Comparison of ENCODE assay signal across 18 mouse cellular contexts in the genomic region with DNA sequence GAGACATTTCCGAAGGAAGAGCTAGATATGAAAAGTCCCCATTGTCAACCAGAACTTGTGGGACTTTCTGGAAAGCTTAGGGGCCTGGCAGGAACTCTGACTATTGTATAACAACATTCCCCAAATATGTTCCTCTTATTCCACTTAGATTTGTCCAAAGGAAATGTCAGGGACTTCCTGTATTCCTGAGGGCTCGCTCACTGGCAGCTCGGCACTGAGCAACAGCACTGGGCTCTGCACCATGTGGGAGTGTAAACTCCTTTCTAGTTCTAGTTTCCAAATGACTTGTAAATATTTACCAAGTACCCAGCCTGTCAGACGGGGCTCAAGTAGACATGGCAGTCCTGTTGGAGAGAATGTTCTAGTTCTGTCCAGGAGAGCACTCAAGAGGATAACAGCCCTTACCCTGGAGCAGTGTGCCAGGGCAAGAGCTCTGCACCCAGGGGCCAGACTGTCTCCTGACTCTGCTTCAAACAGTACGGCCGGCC. TPM values are rescaled to one million over a fixed set of nuclear protein-coding genes. Genes with fewer than 3 reads are reported as not detected.
A peak's percentile ranks its signal among the peaks of the same experiment; 100 is the strongest.
DNase-seq lines count a peak whose midpoint lies in the region; ATAC-seq lines count a peak whose summit lies in the region.
"Had no signal": no experiment of that assay in that cellular context is flagged by ENCODE, and none has a peak within 500 bp of the region (broad histone marks: within the 10 kb centered on the region; RNA-seq: fewer than 3 reads in every experiment).

No protein-coding gene starts in this region.

- peak overlapping the region; percentile 62 for H3K27ac ChIP-seq in heart, embryonic 13.5 days (replicated peaks)
- peak overlapping the region; percentile 48 for H3K27ac ChIP-seq in brown adipose tissue, adult 24 weeks (replicated peaks; ENCODE audit: low read depth, low read length)
- peak overlapping the region; percentile 28; the same call in 1 of the 2 replicates for H3K27ac ChIP-seq in intestine, embryonic 15.5 days
- H3K27ac ChIP-seq: embryonic facial prominence, embryonic 10.5 days; forebrain, embryonic 12.5 days; hindbrain, embryonic 10.5 days; limb, embryonic 12.5 days; midbrain, embryonic 15.5 days; neural tube, embryonic 13.5 days had no signal

- H3K27me3 ChIP-seq in heart, embryonic 13.5 days (replicated peaks): no peaks in the 10 kb centered on the region
- no peaks in the 10 kb centered on the region for H3K27me3 ChIP-seq in intestine, embryonic 15.5 days (replicated peaks)
- H3K27me3 ChIP-seq: forebrain, embryonic 12.5 days; limb, embryonic 12.5 days; midbrain, embryonic 15.5 days; neural tube, embryonic 13.5 days had no signal

- 0 out of 2 replicates have a peak, but pooled peaks cover 5% of the 10 kb centered on the region for H3K4me1 ChIP-seq in heart, embryonic 13.5 days
- peaks cover 2% of the 10 kb centered on the region; the same call in 1 of the 2 replicates for H3K4me1 ChIP-seq in brown adipose tissue, adult 24 weeks (ENCODE audit: control insufficient read depth, insufficient read depth, insufficient read length, low read length)
- H3K4me1 ChIP-seq in intestine, embryonic 15.5 days (replicated peaks): no peaks in the 10 kb centered on the region
- H3K4me1 ChIP-seq: embryonic facial prominence, embryonic 10.5 days; forebrain, embryonic 12.5 days; hindbrain, embryonic 10.5 days; limb, embryonic 12.5 days; midbrain, embryonic 15.5 days; neural tube, embryonic 13.5 days had no signal

- no peak overlapping the region for H3K4me3 ChIP-seq in heart, embryonic 13.5 days
- H3K4me3 ChIP-seq in brown adipose tissue, adult 24 weeks (ENCODE audit: insufficient read depth, low read depth, low read length): no peak overlapping the region
- no peak overlapping the region for H3K4me3 ChIP-seq in intestine, embryonic 15.5 days (replicated peaks)
- H3K4me3 ChIP-seq: embryonic facial prominence, embryonic 10.5 days; forebrain, embryonic 12.5 days; hindbrain, embryonic 10.5 days; limb, embryonic 12.5 days; midbrain, embryonic 15.5 days; neural tube, embryonic 13.5 days had no signal

- ATAC-seq in heart, embryonic 13.5 days (ENCODE audit: extremely low read depth, insufficient number of reproducible peaks, low FRiP score, low TSS enrichment): no peak
- ATAC-seq in intestine, embryonic 15.5 days: no peak
- no peak for ATAC-seq in erythroblast, adult 5-6 weeks (replicated peaks; ENCODE audit: low FRiP score, poor library complexity, severe bottlenecking)
- ATAC-seq: CD4-positive, CD25-positive, alpha-beta regulatory T cell, adult 4 months; midbrain, embryonic 15.5 days had no signal

- no peaks in the 10 kb centered on the region for H3K9me3 ChIP-seq in heart, embryonic 13.5 days
- H3K9me3 ChIP-seq in intestine, embryonic 15.5 days: no peaks in the 10 kb centered on the region
- H3K9me3 ChIP-seq: embryonic facial prominence, embryonic 10.5 days; forebrain, embryonic 12.5 days; hindbrain, embryonic 10.5 days; limb, embryonic 12.5 days; midbrain, embryonic 15.5 days; neural tube, embryonic 13.5 days had no signal

- no peak for DNase-seq in heart, postnatal 4 days
- peak; percentile 85 for DNase-seq in lung, postnatal 36 days
- no peak for DNase-seq in cerebellum, adult 9-11 months
- DNase-seq: cerebellum, adult 9-10 months; kidney, adult 18-20 months; right cerebral cortex, adult 18-20 months; thymus, postnatal 25 days had no signal

- peaks cover 100% of the 10 kb centered on the region for H3K36me3 ChIP-seq in heart, embryonic 13.5 days
- peaks cover 57% of the 10 kb centered on the region for H3K36me3 ChIP-seq in intestine, embryonic 15.5 days

- no peak overlapping the region for H3K9ac ChIP-seq in heart, embryonic 13.5 days
- H3K9ac ChIP-seq in intestine, embryonic 15.5 days: no peak overlapping the region
- H3K9ac ChIP-seq: forebrain, embryonic 12.5 days; limb, embryonic 12.5 days; midbrain, embryonic 15.5 days; neural tube, embryonic 13.5 days had no signal

- no peak overlapping the region for H3K4me2 ChIP-seq in heart, embryonic 13.5 days
- no peak overlapping the region for H3K4me2 ChIP-seq in intestine, embryonic 15.5 days (replicated peaks)
- H3K4me2 ChIP-seq: forebrain, embryonic 12.5 days; limb, embryonic 12.5 days; midbrain, embryonic 15.5 days; neural tube, embryonic 13.5 days had no signal

- WGBS in heart, embryonic 13.5 days: 70% methylated on average over 6 of the region's 6 CpGs
- 64% methylated on average over 6 of the region's 6 CpGs for WGBS in intestine, embryonic 15.5 days

RNA-seq across cellular contexts. Expression of a gene that starts 28.4 kb away (rescaled TPM):
- polyA plus RNA-seq in heart, embryonic 13.5 days (2015; fragmentation: Nextera tagmentation; extraction: Ambion mirVana): 4.2 and 6.3 TPM in 2 replicates
- total RNA-seq in heart, postnatal 4 days (2021): 1 to 10 TPM; 4.2 to 5.2 TPM
- polyA plus RNA-seq in brown adipose tissue, adult 24 weeks (2012; ENCODE audit: insufficient read depth, insufficient read length, missing spikeins): 1.9 and 2.4 TPM in 2 replicates
- polyA plus RNA-seq in intestine, embryonic 15.5 days (2015; fragmentation: Nextera tagmentation; extraction: Ambion mirVana): 5.7 and 8.3 TPM in 2 replicates
- not detected in 2 replicates for total RNA-seq in erythroblast, adult 5-6 weeks (2015; ENCODE audit: low replicate concordance)
- 1.4 and 6.4 TPM in 2 replicates for total RNA-seq in erythroblast, adult 5-6 weeks (2017; ENCODE audit: low replicate concordance)

RNA-seq across cellular contexts. Expression of a gene that starts 28.9 kb away (rescaled TPM):
- 58.4 and 59.9 TPM in 2 replicates for polyA plus RNA-seq in heart, embryonic 13.5 days (2015; fragmentation: Nextera tagmentation; extraction: Ambion mirVana)
- total RNA-seq in heart, postnatal 4 days (2021): 10 to 100 TPM; 48.1 to 49.0 TPM
- polyA plus RNA-seq in brown adipose tissue, adult 24 weeks (2012; ENCODE audit: insufficient read depth, insufficient read length, missing spikeins): 26.0 and 32.0 TPM in 2 replicates
- 81.9 and 85.5 TPM in 2 replicates for polyA plus RNA-seq in intestine, embryonic 15.5 days (2015; fragmentation: Nextera tagmentation; extraction: Ambion mirVana)
- total RNA-seq in erythroblast, adult 5-6 weeks (2015; ENCODE audit: low replicate concordance): 8.2 and 9.4 TPM in 2 replicates
- 8.2 and 8.9 TPM in 2 replicates for total RNA-seq in erythroblast, adult 5-6 weeks (2017; ENCODE audit: low replicate concordance)

RNA-seq across cellular contexts. Expression of a gene that starts 29.2 kb away (rescaled TPM):
- 5.8 and 5.9 TPM in 2 replicates for polyA plus RNA-seq in heart, embryonic 13.5 days (2015; fragmentation: Nextera tagmentation; extraction: Ambion mirVana)
- 1 to 10 TPM; 7.1 to 7.5 TPM for total RNA-seq in heart, postnatal 4 days (2021)
- 3.3 and 5.6 TPM in 2 replicates for polyA plus RNA-seq in brown adipose tissue, adult 24 weeks (2012; ENCODE audit: insufficient read depth, insufficient read length, missing spikeins)
- 7.3 and 10.1 TPM in 2 replicates for polyA plus RNA-seq in intestine, embryonic 15.5 days (2015; fragmentation: Nextera tagmentation; extraction: Ambion mirVana)
- 9.0 TPM in 1 of 2 replicates, not detected in the other for total RNA-seq in erythroblast, adult 5-6 weeks (2015; ENCODE audit: low replicate concordance)
- total RNA-seq in erythroblast, adult 5-6 weeks (2017; ENCODE audit: low replicate concordance): 2.0 and 2.8 TPM in 2 replicates

RNA-seq across cellular contexts. Expression of a gene that starts 29.4 kb away (rescaled TPM):
- polyA plus RNA-seq in heart, embryonic 13.5 days (2015; fragmentation: Nextera tagmentation; extraction: Ambion mirVana): 3.3 and 3.4 TPM in 2 replicates
- 1 to 10 TPM; 2.1 to 2.2 TPM for total RNA-seq in heart, postnatal 4 days (2021)
- polyA plus RNA-seq in brown adipose tissue, adult 24 weeks (2012; ENCODE audit: insufficient read depth, insufficient read length, missing spikeins): 1.2 and 1.8 TPM in 2 replicates
- polyA plus RNA-seq in intestine, embryonic 15.5 days (2015; fragmentation: Nextera tagmentation; extraction: Ambion mirVana): 5.5 and 6.3 TPM in 2 replicates
- 0.84 and 1.7 TPM in 2 replicates for total RNA-seq in erythroblast, adult 5-6 weeks (2015; ENCODE audit: low replicate concordance)
- total RNA-seq in erythroblast, adult 5-6 weeks (2017; ENCODE audit: low replicate concordance): not detected in 2 replicates
